In genomic region chr9:32207133-32207532, GRCm38 (mm10) we compare ENCODE assay signal across 16 mouse cellular contexts.
"Had no signal": no experiment of that assay in that cellular context is flagged by ENCODE, and none has a peak within 500 bp of the region (broad histone marks: within the 10 kb centered on the region; RNA-seq: fewer than 3 reads in every experiment).

No protein-coding gene starts in this region.

- DNase-seq: kidney, adult 11 months; kidney, adult 8-10 months; kidney, postnatal 10 days; kidney, postnatal 36 days; layer of hippocampus, postnatal 36 days; liver; lung, adult 18-20 months; lung, postnatal 10 days; lung, postnatal 36 days; retina, postnatal 1 day; thymus, adult 2 months; thymus, postnatal 14 days; thymus, postnatal 4 days had no signal

- ATAC-seq: liver, embryonic 12.5 days; midbrain, embryonic 13.5 days; midbrain, embryonic 16.5 days had no signal
